Mouse (Mus musculus): Measurements from ENCODE around the gene Ttf2.

DNA sequence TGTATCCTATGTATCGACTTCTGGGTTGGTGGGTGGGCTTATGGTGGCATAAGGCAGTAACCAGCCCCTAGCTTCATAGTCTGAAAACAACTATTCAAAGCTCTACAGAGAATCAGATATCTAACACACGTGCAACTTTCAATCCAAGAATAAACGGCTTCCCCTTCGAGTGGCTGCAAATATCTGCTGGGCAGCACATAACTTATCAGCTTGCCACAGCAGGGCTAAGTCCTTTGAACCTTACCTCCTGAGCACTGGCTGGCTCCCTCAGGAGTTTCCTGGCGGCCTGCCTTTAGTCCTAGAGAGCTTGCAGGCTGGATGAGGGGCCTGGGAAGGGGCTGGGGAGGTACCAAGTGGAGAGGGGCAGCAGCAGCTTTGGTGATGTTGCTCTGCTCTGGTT, 8.5 kb downstream of the Ttf2 start:
- TF ChIP-seq CTCF (IDR thresholded peaks at IDR 0.05; ENCODE audit: extremely low read depth, insufficient read length, insufficient replicate concordance, low read depth, low read length) (no peak), POLR2A (IDR thresholded peaks at IDR 0.05; ENCODE audit: low read depth, low read length) (no peak)

Data from small intestine, adult 2 months (tissue).